Mouse (Mus musculus) macrophage (primary cell): Measurements from ENCODE around the gene Bmf. TPM values are rescaled to one million over a fixed set of nuclear protein-coding genes. Genes with fewer than 3 reads are reported as not detected.
A peak's percentile ranks its signal among the peaks of the same experiment; 100 is the strongest.

Experiments
- H3K27ac ChIP-seq: fragments of 350-480 bp; formaldehyde crosslinking; 2 replicates; pipeline ENCODE4 v1.9.0; 2021
- H3K36me3 ChIP-seq: fragments of 350-480 bp; formaldehyde crosslinking; 2 replicates; pipeline ENCODE4 v1.9.0; 2021; ENCODE audit errors: inconsistent target
- H3K4me3 ChIP-seq: fragments of 350-480 bp; formaldehyde crosslinking; 2 replicates; pipeline ENCODE4 v1.9.0; 2021; ENCODE audit errors: inconsistent target
- H3K79me2 ChIP-seq: fragments of 350-480 bp; formaldehyde crosslinking; 2 replicates; pipeline ENCODE4 v1.9.0; 2021; ENCODE audit errors: inconsistent target
- WGBS: methylation state at CpG from one replicate; pipeline ENCODE4 v1.1.7; 2026; ENCODE audit warnings: inconsistent platforms; ENCODE audit not compliant: missing documents; 5-methylcytosine and 5-hydroxymethylcytosine counted together
- polyA plus RNA-seq: library from polyadenylated mRNA; stranded (reverse); fragments of 250-400 nt; gene quantifications from 3 replicates; pipeline ENCODE4 v1.2.4, GENCODE M21; 2018; ENCODE audit warnings: inconsistent platforms
- total RNA-seq, 78 experiments: library from RNA; depleted of rRNA; stranded (reverse); fragments of 250-400 nt; gene quantifications; 1 replicate in 9 of 78; 2 replicates in 24 of 78; 3 replicates in 43 of 78; 4 replicates in 2 of 78; pipeline ENCODE4 v1.2.4; 2018; ENCODE audit warnings: inconsistent platforms in 56 of 78

The Bmf gene
- total RNA-seq (2018; cell fraction: chromatin; rRNA removed) = 10 to 100 TPM in 1 of 26 experiments, 1 to 10 TPM in 20, under 1 TPM in 4, not detected in 1; 0.18 to 13.9 (median 3.2) TPM
- total RNA-seq (2018; cell fraction: cytosol; rRNA removed) = 10 to 100 TPM in 1 of 26 experiments, 1 to 10 TPM in 20, under 1 TPM in 5; 0.34 to 12.3 (median 3.0) TPM
- total RNA-seq (2018; cell fraction: nucleus; rRNA removed) = 10 to 100 TPM in 4 of 26 experiments, 1 to 10 TPM in 18, under 1 TPM in 4; 0.14 to 15.9 (median 3.4) TPM
- polyA plus RNA-seq = 1.3 to 13.0 TPM (median 5.3 TPM) in 3 replicates

- H3K79me2 ChIP-seq = no peaks in the 10 kb centered on the region
- no peaks in the 10 kb centered on the region for H3K36me3 ChIP-seq
- H3K4me3 ChIP-seq = peak within 1 kb of the TSS; percentile 49
- 2% methylated on average over 33 of the region's 45 CpGs for WGBS
- peak within 1 kb of the TSS; percentile 2; the same call in 1 of the 2 replicates for H3K27ac ChIP-seq
These were observed at the start of gene Bmf for GRCm38 (mm10) chr2:118549507-118550473. Bmf (minus strand) TSS chr2:118549687.

GRCm38 (mm10) chr2:118599087-118599486, 49.6 kb upstream of the Bmf start:
- peaks cover 59% of the 10 kb centered on the region for H3K79me2 ChIP-seq
- peak overlapping the region; percentile 67; the same call in 1 of the 2 replicates for H3K27ac ChIP-seq
- H3K4me3 ChIP-seq = peak overlapping the region; percentile 85
- H3K36me3 ChIP-seq = no peaks in the 10 kb centered on the region
- WGBS = 57% methylated on average over 4 of the region's 5 CpGs

- 5% methylated on average over 39 of the region's 41 CpGs for WGBS
- peak within 1 kb of the TSS; percentile 67 for H3K27ac ChIP-seq
- peaks cover 47% of the 10 kb centered on the region for H3K79me2 ChIP-seq
- H3K36me3 ChIP-seq = no peaks in the 10 kb centered on the region
- peak within 1 kb of the TSS; percentile 85 for H3K4me3 ChIP-seq
These were observed 48.4 kb upstream of the Bmf start, which contains the start of gene Bub1b for GRCm38 (mm10) chr2:118597673-118598568. Bub1b (plus strand) TSS chr2:118598211.

GRCm38 (mm10) chr2:118591083-118591482, 41.6 kb upstream of the Bmf start:
- H3K4me3 ChIP-seq = no peak overlapping the region
- no peaks in the 10 kb centered on the region for H3K79me2 ChIP-seq
- H3K36me3 ChIP-seq = no peaks in the 10 kb centered on the region
- 28% methylated on average over 4 of the region's 4 CpGs for WGBS
- H3K27ac ChIP-seq = no peak overlapping the region

GRCm38 (mm10) chr2:118587686-118588085, 38.2 kb upstream of the Bmf start:
- Histone ChIP-seq H3K27ac (no peak overlapping the region), H3K79me2 (no peaks in the 10 kb centered on the region), H3K4me3 (no peak overlapping the region), H3K36me3 (no peaks in the 10 kb centered on the region)
- 62% methylated on average over 3 of the region's 3 CpGs for WGBS

GRCm38 (mm10) chr2:118586013-118586412, 36.5 kb upstream of the Bmf start:
- Histone ChIP-seq H3K36me3 (no peaks in the 10 kb centered on the region), H3K79me2 (no peaks in the 10 kb centered on the region), H3K27ac (no peak overlapping the region), H3K4me3 (no peak overlapping the region)
- WGBS = 79% methylated on average over 5 of the region's 5 CpGs

GRCm38 (mm10) chr2:118573135-118573534, 23.6 kb upstream of the Bmf start:
- H3K79me2 ChIP-seq = no peaks in the 10 kb centered on the region

GRCm38 (mm10) chr2:118572183-118572836, 22.8 kb upstream of the Bmf start:
- Histone ChIP-seq H3K79me2 (no peaks in the 10 kb centered on the region), H3K36me3 (no peaks in the 10 kb centered on the region), H3K27ac (no peak overlapping the region), H3K4me3 (no peak overlapping the region)
- 86% methylated on average over 5 of the region's 9 CpGs for WGBS

More at GRCm38 (mm10) chr2:118573135-118573534, 23.6 kb upstream of the Bmf start:
- 61% methylated on average over 3 of the region's 3 CpGs for WGBS
- H3K4me3 ChIP-seq = no peak overlapping the region
- no peak overlapping the region for H3K27ac ChIP-seq
- H3K36me3 ChIP-seq = no peaks in the 10 kb centered on the region

GRCm38 (mm10) chr2:118570939-118571338, 21.5 kb upstream of the Bmf start:
- Histone ChIP-seq H3K79me2 (no peaks in the 10 kb centered on the region), H3K27ac (no peak overlapping the region), H3K4me3 (no peak overlapping the region), H3K36me3 (no peaks in the 10 kb centered on the region)
- WGBS = 25% methylated on average over 2 of the region's 2 CpGs

GRCm38 (mm10) chr2:118567179-118567578, 17.7 kb upstream of the Bmf start:
- Histone ChIP-seq H3K36me3 (no peaks in the 10 kb centered on the region), H3K4me3 (no peak overlapping the region), H3K79me2 (no peaks in the 10 kb centered on the region), H3K27ac (no peak overlapping the region)
- 31% methylated on average over 8 of the region's 8 CpGs for WGBS

- no peaks in the 10 kb centered on the region for H3K36me3 ChIP-seq
- peak overlapping the region; percentile 14; the same call in 1 of the 2 replicates for H3K27ac ChIP-seq
- no peak overlapping the region for H3K4me3 ChIP-seq
These were observed 12.9 kb upstream of the Bmf start for GRCm38 (mm10) chr2:118562431-118562830.

GRCm38 (mm10) chr2:118562015-118562414, 12.5 kb upstream of the Bmf start:
- Histone ChIP-seq H3K79me2 (no peaks in the 10 kb centered on the region), H3K4me3 (no peak overlapping the region), H3K27ac (peak overlapping the region; percentile 14; the same call in 1 of the 2 replicates), H3K36me3 (no peaks in the 10 kb centered on the region)
- 78% methylated on average over 4 of the region's 4 CpGs for WGBS

More at GRCm38 (mm10) chr2:118562431-118562830, 12.9 kb upstream of the Bmf start:
- WGBS = 10% methylated on average over 3 of the region's 3 CpGs
- no peaks in the 10 kb centered on the region for H3K79me2 ChIP-seq

- 96% methylated on average over 3 of the region's 3 CpGs for WGBS
- no peak overlapping the region for H3K27ac ChIP-seq
- no peak overlapping the region for H3K4me3 ChIP-seq
- no peaks in the 10 kb centered on the region for H3K79me2 ChIP-seq
- H3K36me3 ChIP-seq = no peaks in the 10 kb centered on the region
These were observed 8.9 kb upstream of the Bmf start for GRCm38 (mm10) chr2:118558426-118558825.
